Mouse (Mus musculus) forebrain, embryonic 11.5 days (tissue): Measurements from ENCODE around the gene Gcnt4. TPM values are rescaled to one million over a fixed set of nuclear protein-coding genes. Genes with fewer than 3 reads are reported as not detected.
"Not testable (repeated sequence)": the region's sequence is repeated elsewhere in the genome, so short reads cannot be mapped to it uniquely, and the experiment has no call there.

Experiments
- ATAC-seq: fragments of 200-750 bp; cut with Nextera tagmentation; replicated peaks from 2 replicates; pipeline ENCODE4 v1.8.0; 2017; ENCODE audit warnings: moderate TSS enrichment; ENCODE audit not compliant: low FRiP score
- DNase-seq: peaks from one replicate; pipeline ENCODE4 v3.0.0-alpha.2; 2017; ENCODE audit warnings: low spot score
- H3K27ac ChIP-seq: fragments of 300-500 bp; sonication (generic); 2 replicates; pipeline ENCODE4 v1.5.1; 2014; ENCODE audit warnings: low read depth, low read length
- H3K27me3 ChIP-seq: fragments of 300-500 bp; sonication (generic); 2 replicates; pipeline ENCODE4 v1.6.1; 2014; ENCODE audit warnings: mild to moderate bottlenecking, low read length, mixed read lengths; ENCODE audit not compliant: control insufficient read depth, insufficient read depth
- H3K36me3 ChIP-seq: fragments of 300-500 bp; sonication (generic); 2 replicates; pipeline ENCODE4 v1.6.1; 2014; ENCODE audit warnings: mild to moderate bottlenecking, low read length, moderate library complexity, mixed read lengths; ENCODE audit not compliant: control insufficient read depth, insufficient read depth
- H3K4me1 ChIP-seq: fragments of 300-500 bp; sonication (generic); replicated peaks from 2 replicates; pipeline ENCODE4 v1.6.1; 2014; ENCODE audit warnings: low read length, mixed read lengths; ENCODE audit not compliant: control insufficient read depth, insufficient read depth
- H3K4me2 ChIP-seq: fragments of 300-500 bp; sonication (generic); 2 replicates; pipeline ENCODE4 v1.6.1; 2014; ENCODE audit warnings: low read depth, mild to moderate bottlenecking, low read length, moderate library complexity, mixed read lengths; ENCODE audit not compliant: severe bottlenecking
- H3K4me3 ChIP-seq: fragments of 300-500 bp; sonication (generic); 2 replicates; pipeline ENCODE4 v1.5.1; 2014; ENCODE audit warnings: low read depth, low read length
- H3K9ac ChIP-seq: fragments of 300-500 bp; sonication (generic); 2 replicates; pipeline ENCODE4 v1.6.1; 2014; ENCODE audit warnings: low read length
- H3K9me3 ChIP-seq: fragments of 300-500 bp; sonication (generic); 2 replicates; pipeline ENCODE4 v1.6.1; 2016; ENCODE audit warnings: low read length, mixed read lengths; ENCODE audit not compliant: control insufficient read depth
- WGBS: fragments of 180-500 bp; shearing (Covaris S2); extraction: QIAGEN DNeasy Blood & Tissue Kit; methylation state at CpG from one replicate; pipeline ENCODE4 v1.1.7; 2014; 5-methylcytosine and 5-hydroxymethylcytosine counted together
- polyA plus RNA-seq: library from polyadenylated mRNA; unstranded; fragments of >200 nt; fragmentation: Nextera tagmentation; extraction: Ambion mirVana; gene quantifications from 2 replicates; pipeline ENCODE4 v1.2.1, GENCODE M21; 2014

Gcnt4 gene
- polyA plus RNA-seq, 1 experiment from 2014 or later: 0.11 TPM

GRCm38 (mm10) chr13:96939680-96940079, 15.2 kb downstream of the Gcnt4 start:
- Histone ChIP-seq H3K4me3 (no peak overlapping the region), H3K36me3 (no peaks in the 10 kb centered on the region), H3K9me3 (no peaks in the 10 kb centered on the region), H3K27me3 (no peaks in the 10 kb centered on the region), H3K9ac (no peak overlapping the region), H3K4me1 (no peaks in the 10 kb centered on the region), H3K4me2 (no peak overlapping the region), H3K27ac (no peak overlapping the region)
- 94% methylated on average over 10 of the region's 10 CpGs for WGBS
- DNase-seq: no peak
- no peak for ATAC-seq

GRCm38 (mm10) chr13:96941481-96941880, 17.0 kb downstream of the Gcnt4 start:
- not testable (repeated sequence) for H3K9me3 ChIP-seq, H3K9ac ChIP-seq, H3K27ac ChIP-seq, ATAC-seq, H3K27me3 ChIP-seq, H3K36me3 ChIP-seq, H3K4me3 ChIP-seq, DNase-seq, H3K4me2 ChIP-seq, H3K4me1 ChIP-seq
- WGBS: 86% methylated on average over 11 of the region's 11 CpGs

- H3K4me1 ChIP-seq: no peaks in the 10 kb centered on the region
- no peak overlapping the region for H3K27ac ChIP-seq
- no peak overlapping the region for H3K9ac ChIP-seq
- no peak overlapping the region for H3K4me3 ChIP-seq
- H3K9me3 ChIP-seq: no peaks in the 10 kb centered on the region
- H3K27me3 ChIP-seq: no peaks in the 10 kb centered on the region
- H3K4me2 ChIP-seq: no peak overlapping the region
- no peak for DNase-seq
- ATAC-seq: no peak
- H3K36me3 ChIP-seq: no peaks in the 10 kb centered on the region
- WGBS: 65% methylated on average over 3 of the region's 3 CpGs
Observed at GRCm38 (mm10) chr13:96943571-96943970, 19.1 kb downstream of the Gcnt4 start.

- H3K27me3 ChIP-seq: no peaks in the 10 kb centered on the region
- 85% methylated on average over 4 of the region's 4 CpGs for WGBS
- ATAC-seq: no peak
Observed at GRCm38 (mm10) chr13:96945748-96946147, 21.3 kb downstream of the Gcnt4 start.

GRCm38 (mm10) chr13:96947722-96948121, 23.2 kb downstream of the Gcnt4 start:
- Histone ChIP-seq H3K4me3 (no peak overlapping the region), H3K9ac (no peak overlapping the region), H3K4me1 (no peaks in the 10 kb centered on the region), H3K36me3 (no peaks in the 10 kb centered on the region), H3K9me3 (no peaks in the 10 kb centered on the region), H3K27ac (no peak overlapping the region), H3K27me3 (no peaks in the 10 kb centered on the region), H3K4me2 (no peak overlapping the region)
- ATAC-seq: no peak
- DNase-seq: no peak
- WGBS: 90% methylated on average over 7 of the region's 7 CpGs

More at GRCm38 (mm10) chr13:96945748-96946147, 21.3 kb downstream of the Gcnt4 start:
- Histone ChIP-seq H3K36me3 (no peaks in the 10 kb centered on the region), H3K9ac (no peak overlapping the region), H3K4me3 (no peak overlapping the region), H3K27ac (no peak overlapping the region), H3K4me2 (no peak overlapping the region), H3K4me1 (no peaks in the 10 kb centered on the region), H3K9me3 (no peaks in the 10 kb centered on the region)
- DNase-seq: no peak

- ATAC-seq (no peak), DNase-seq (no peak)
- Histone ChIP-seq H3K9me3 (no peaks in the 10 kb centered on the region), H3K4me1 (no peaks in the 10 kb centered on the region), H3K9ac (no peak overlapping the region), H3K4me2 (no peak overlapping the region), H3K27me3 (no peaks in the 10 kb centered on the region), H3K4me3 (no peak overlapping the region), H3K36me3 (no peaks in the 10 kb centered on the region), H3K27ac (no peak overlapping the region)
- WGBS: 76% methylated on average over 2 of the region's 2 CpGs
Observed at GRCm38 (mm10) chr13:96951880-96952279, 27.4 kb downstream of the Gcnt4 start.

GRCm38 (mm10) chr13:96956466-96956865, 32.0 kb downstream of the Gcnt4 start:
- WGBS: 87% methylated on average over 6 of the region's 6 CpGs
- Histone ChIP-seq H3K27me3 (no peaks in the 10 kb centered on the region), H3K27ac (no peak overlapping the region), H3K9ac (no peak overlapping the region), H3K4me3 (no peak overlapping the region), H3K9me3 (no peaks in the 10 kb centered on the region), H3K4me1 (0 out of 2 replicates have a peak, but pooled peaks cover 2% of the 10 kb centered on the region), H3K36me3 (no peaks in the 10 kb centered on the region), H3K4me2 (no peak overlapping the region)
- ATAC-seq: no peak
- no peak for DNase-seq

- no peak overlapping the region for H3K4me3 ChIP-seq
- 86% methylated on average over 1 of the region's 1 CpGs for WGBS
- H3K27ac ChIP-seq: no peak overlapping the region
- H3K4me2 ChIP-seq: no peak overlapping the region
- H3K36me3 ChIP-seq: no peaks in the 10 kb centered on the region
- no peak overlapping the region for H3K9ac ChIP-seq
- H3K9me3 ChIP-seq: no peaks in the 10 kb centered on the region
- H3K4me1 ChIP-seq: 0 out of 2 replicates have a peak, but pooled peaks cover 2% of the 10 kb centered on the region
- H3K27me3 ChIP-seq: no peaks in the 10 kb centered on the region
- ATAC-seq (no peak), DNase-seq (no peak)
Observed at GRCm38 (mm10) chr13:96960019-96960418, 35.5 kb downstream of the Gcnt4 start.

- Histone ChIP-seq H3K9ac (no peak overlapping the region), H3K27me3 (no peaks in the 10 kb centered on the region), H3K4me2 (no peak overlapping the region), H3K4me1 (0 out of 2 replicates have a peak, but pooled peaks cover 2% of the 10 kb centered on the region), H3K4me3 (no peak overlapping the region), H3K9me3 (no peaks in the 10 kb centered on the region), H3K27ac (no peak overlapping the region), H3K36me3 (no peaks in the 10 kb centered on the region)
- 78% methylated on average over 9 of the region's 9 CpGs for WGBS
- ATAC-seq (no peak), DNase-seq (no peak)
Observed at GRCm38 (mm10) chr13:96961366-96962157, 37.1 kb downstream of the Gcnt4 start.
